Mouse (Mus musculus): ENCODE data around the gene Pde4b.

Gene Pde4b

DNA sequence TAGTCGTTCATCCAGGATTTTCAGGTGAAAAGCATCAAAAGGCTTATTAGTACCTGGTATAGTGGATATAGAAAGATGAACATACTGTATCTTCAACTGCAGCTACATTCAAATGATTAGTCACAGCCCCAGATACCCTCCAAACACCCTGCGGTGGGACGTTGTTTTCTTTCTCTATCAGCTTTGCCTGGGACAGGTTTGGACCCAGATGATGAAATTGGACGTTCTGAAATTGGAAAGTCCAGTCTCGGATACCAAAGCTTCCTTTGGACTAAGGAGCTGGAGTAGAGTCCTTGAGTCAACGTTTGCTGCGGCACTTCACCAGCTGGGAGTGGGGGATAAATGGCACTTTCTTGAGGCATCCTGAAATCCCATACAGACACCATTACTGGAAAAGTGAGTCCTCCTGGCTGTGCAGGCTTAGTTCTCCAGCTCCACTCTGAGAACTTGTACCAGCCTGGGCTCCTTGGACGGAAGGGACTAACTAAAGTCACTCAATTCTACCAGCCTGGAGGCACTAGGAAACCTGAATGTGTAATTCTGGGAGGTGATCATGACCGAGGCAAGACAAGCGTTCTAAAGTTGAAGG lies 487.4 kb downstream of the Pde4b start:
- no peak for DNase-seq (ENCODE audit: low read depth, low spot score)

DNA sequence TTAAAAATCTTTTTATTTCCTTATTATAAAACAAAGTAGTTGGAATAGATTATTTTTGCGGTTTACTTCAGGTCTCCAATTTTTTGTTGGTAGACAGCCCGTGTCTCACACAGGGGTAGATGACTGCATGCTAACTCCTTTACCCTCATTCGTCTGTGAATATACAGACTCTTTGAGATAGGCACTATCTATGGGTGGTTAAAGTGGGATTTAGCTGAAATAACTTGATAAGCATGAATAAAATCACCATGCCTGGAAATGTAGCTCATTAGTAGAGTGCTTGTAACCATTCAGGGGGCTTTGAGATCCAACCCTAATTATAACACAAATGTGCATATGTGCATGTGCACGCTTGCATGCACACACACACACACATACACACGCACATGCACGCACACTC lies 488.8 kb downstream of the Pde4b start:
- no peak for DNase-seq (ENCODE audit: low read depth, low spot score)

DNA sequence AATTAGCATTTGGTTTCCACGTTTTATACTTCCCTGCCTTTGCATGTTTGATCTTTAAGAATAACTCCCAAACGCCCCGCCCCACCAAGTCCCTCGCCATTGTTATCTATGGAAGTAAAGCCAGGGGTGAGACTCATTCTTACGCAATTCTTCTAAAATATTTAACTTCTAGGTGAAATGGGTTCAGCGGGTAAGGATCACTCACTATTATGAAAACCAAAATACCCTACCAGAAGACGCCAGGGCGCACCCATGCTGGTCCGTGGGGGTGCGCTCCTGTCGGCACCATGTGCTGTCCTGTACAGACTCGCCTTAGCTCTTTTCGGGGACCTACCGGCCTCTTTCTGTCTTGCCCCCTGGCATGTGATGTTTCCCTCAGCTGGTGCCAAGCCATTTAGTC lies 490.3 kb downstream of the Pde4b start:
- DNase-seq (ENCODE audit: low read depth, low spot score): no peak

DNA sequence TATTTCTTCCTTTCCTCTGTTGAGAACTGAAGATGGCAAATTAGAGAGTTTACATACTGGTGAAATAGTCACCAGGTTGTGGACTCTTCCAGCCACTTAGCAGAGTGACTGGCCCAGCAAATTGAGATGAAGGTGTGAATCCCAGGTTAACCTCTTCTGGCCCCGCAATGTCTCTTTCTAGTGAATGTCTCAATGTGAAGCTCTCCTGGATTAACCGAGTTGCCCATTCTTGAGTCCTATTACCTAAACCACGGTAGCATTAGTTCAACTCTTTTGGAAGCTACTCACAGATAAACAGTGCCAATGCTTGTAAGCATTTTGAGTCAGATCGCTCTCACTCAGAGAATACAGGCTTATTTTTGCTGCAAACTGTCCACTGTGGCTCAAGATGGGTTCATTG lies 491.7 kb downstream of the Pde4b start:
- DNase-seq (ENCODE audit: low read depth, low spot score): no peak

DNA sequence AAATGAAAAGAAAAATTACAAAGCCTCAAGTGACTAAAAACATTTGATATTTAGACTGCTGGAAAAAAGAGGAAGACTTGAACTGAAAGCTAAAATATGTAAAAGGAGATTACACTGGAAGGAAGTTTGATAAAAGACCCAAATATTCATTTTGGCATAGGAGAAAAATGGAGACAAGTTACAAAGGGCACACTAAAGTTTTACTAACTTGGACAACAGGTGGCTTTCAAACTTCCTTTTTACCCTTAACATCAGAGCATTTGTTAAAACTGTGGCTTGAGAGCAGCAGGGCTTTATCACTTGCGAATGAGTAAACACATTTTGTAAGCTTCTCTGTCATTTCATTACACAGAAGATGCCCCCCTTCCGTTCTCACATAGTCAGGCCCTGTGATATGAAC lies 492.4 kb downstream of the Pde4b start:
- DNase-seq (ENCODE audit: low read depth, low spot score): no peak

DNA sequence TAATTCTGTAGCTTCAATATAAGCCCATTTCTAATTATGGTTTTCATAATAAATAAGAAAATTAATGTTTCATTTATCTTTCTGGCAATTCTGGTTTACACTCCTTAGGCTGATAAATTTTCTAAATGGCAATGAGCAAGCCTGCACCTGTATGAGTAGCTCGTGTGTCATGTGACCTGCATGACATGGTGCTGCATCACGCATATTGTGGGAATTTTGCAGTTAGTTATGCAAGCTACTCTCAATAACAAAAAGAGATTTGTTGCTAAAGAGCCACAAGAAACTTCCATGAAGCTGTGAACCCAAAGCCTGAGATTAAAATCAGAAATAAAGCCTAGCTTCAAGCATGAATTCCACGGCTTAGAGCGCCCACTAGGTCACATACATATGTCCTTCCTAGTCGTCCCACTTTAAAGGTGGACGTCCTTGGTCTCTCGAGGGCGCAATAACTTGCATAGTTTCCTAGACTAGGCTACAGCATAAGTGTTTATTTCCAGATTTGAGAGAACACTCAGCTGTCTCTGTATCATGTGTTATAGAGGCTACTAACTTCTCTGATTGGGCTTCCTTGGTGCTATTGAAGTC lies 494.9 kb downstream of the Pde4b start:
- no peak for DNase-seq (ENCODE audit: low read depth, low spot score)

DNA sequence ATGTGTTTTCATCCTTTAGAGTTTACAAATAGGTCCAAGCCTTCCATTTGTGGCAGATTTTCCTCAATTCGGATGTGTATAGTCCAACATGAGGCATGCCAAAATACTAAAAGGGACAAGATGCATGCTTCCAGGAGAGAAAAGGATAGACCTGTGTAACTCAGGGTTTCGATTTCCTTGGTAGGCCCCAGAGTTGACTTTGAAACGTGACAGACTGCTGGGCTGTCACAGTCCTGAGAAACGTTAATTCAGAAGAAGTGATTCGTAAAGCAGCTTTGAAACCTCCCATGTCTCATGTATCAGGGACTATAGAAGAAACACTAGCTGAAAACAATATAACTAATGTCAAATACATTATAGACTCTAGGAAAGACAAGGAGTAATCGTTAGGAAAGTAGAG lies 495.6 kb downstream of the Pde4b start:
- no peak for DNase-seq (ENCODE audit: low read depth, low spot score)

DNA sequence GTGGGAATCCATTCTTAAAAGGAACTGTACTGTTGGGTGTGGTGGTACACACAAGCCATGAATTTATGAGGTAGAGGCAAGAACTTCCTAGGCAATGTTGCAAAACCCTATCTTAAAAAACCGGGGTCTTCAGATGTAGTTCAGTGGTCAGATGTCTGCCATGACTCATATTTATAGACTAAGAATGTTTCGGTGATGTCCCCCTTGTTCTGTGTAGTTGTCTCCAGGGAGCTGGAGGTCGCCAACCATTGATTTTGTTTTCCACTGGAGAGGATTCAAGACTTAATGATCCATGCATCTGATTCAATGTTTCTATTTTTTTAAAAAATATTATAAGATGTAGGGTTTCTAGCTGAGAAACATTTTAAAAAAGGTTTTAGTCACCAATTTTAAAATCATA lies 496.1 kb downstream of the Pde4b start:
- DNase-seq (ENCODE audit: low read depth, low spot score): no peak

DNA sequence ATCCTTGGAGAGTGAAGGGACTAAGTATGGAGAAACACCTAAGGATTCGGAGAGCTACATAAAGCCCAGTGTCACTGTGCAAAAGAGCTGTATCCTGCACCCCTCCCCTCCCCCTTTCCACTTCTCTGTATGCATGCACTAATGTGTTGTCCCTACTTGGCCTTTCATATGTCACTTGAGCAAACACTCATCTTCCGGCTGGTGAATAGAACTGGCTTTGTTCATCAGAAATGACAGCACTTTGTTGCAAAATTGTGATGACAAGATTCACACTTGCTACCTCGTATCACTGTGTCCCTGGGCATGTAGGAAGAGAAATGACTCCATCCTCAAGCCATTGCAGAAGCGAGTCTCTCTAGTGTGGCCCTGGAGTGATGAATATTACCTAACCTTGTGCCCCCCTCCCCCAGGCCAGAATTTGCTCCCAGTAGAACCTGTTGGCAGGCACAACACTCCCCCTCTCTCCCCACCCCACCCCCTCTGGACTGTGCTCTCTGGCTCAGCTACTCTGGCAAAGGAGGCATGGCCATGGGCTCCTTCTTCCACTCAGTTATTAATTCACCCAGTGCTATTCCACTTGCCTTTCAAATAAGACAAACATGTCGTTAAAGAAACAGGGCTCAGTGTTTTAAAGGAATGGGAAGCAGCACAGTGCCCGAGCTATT lies 497.4 kb downstream of the Pde4b start:
- no peak for DNase-seq (ENCODE audit: low read depth, low spot score)

DNA sequence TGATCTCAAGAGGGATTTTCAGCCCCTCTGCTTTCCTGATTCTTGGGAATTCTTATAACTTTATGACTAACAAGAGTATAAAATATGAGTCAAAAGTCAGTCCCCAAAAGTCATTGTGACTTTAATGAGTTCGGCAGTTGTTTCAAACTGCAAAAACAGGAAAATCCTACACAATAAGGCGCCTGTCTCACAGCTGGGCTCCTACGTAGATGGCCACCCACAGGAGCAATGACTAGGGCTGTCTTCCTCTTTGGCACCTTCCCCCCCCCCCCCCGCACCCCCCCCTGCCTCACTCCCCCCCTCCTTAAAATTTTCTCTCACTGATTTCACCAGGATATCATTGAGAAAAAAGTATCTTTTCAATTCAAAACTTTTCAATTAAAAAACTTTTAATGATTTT lies 498.2 kb downstream of the Pde4b start:
- no peak for DNase-seq (ENCODE audit: low read depth, low spot score)

DNA sequence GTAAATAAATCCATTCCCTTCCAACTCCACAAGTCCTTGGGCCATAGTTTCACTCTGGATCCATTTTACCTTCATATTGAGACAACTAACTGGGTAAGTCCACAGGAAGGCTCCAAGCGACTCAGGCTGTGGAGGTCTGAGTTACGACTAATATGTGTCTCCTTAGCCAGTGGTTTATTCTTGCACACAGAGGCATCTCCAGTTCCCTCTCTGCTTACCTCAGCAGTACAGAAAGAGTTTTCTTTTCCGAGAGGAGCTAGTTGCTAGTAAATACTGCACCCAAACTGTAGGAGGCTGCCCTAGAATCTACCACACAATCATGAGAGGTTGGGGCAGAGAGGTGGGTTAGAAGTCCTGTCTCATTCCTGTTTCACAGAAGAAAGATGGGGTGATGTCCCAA lies 499.4 kb downstream of the Pde4b start:
- DNase-seq (ENCODE audit: low read depth, low spot score): no peak

DNA sequence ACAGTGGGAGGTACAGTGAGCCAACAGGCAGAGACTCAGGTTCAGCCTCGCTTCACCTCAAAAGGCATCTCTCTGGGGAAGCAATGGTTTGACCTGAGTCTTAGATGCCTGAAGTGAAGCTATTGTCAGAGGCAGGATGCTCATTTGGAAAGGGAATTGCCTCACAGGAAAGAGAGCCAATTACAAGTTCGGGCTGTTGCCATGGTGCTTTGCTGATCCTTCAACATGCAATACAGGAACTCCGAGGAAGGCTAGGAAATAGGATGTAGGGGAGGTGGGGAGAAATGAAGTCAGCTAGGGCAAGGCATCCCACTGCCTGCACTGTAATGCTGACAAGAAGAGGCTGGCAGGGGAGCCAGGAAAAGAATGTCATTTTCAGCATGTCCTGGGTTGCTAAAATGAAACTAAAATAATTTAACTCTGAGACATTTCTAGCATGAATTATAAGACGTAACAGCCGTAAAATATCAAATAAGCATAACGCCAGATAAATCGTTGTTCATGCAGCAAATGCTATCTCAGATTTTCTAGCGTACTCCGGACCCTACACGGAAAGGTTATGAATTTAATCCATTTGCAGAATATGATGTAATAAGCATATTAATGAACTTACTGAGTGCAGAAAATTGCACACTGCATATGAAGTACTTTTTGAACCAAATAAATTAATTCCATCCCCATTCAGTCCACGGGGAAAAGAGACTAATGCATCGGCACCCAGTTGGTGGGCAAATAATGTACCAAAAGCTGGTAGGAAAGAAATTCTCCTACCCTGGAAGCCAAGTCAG lies 501.5 kb downstream of the Pde4b start:
- no peak for DNase-seq (ENCODE audit: low read depth, low spot score)

DNA sequence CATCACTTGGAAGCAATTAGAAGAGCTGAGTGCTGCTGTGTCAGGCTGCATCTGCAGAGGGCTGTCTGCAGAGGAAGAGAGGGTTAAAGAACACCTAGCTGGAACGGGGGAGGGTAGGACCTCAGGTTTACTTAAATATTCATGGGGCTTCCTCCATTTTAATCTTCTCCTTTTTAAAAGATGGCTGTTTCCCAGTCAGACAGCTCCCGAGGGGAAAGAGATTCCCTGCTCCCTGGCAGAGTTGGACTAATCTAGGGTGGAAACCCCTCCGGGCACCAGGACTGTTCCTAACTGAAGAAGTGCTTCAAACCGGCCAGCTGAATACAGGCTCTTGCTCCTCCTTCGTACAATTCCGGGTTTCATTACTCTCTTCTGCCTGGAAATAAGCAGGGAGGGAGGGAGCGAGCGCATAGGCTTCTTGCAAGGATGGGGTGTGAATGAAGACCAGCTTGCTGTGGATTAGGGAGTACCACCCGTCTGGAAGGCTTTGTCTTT lies 502.2 kb downstream of the Pde4b start:
- DNase-seq (ENCODE audit: low read depth, low spot score): no peak

DNA sequence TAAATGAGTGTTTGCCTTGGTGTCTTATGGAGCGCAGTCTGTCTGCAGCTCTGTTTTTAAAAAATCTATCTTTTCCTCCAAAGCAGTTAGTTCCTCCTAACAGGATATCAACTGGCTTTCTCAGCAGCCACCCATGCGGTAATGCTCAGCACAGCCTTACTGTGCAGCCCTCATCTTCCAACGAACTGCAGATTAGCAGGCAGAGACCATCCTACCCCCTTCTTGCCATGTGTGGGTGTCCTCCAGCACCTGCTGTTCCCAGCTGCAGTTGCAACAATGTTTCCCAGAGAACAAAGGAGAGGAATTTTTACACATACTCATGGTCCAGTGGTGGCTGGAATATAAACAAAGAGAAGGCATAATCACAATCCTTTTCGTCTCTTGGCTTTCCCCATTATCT lies 504.5 kb downstream of the Pde4b start:
- no peak for DNase-seq (ENCODE audit: low read depth, low spot score)

DNA sequence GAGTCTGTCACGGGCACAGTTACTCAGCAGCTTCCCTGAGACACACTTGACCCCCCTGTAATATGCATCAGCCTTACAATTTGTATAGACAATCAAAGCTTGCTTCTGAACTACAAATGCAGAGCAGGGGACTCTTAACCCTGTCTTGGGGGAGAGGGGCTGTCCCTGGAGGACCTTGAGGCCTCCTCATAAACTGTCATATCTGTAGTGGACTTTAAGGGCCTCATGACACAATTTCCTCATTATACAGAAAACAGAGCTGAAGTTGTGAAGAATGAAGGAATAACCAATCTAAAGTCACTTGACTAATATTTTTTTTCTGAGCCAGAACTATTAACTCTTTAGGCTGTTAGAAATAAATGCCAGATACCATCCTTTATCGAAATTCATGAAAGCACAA lies 505.2 kb downstream of the Pde4b start:
- no peak for DNase-seq (ENCODE audit: low read depth, low spot score)

DNA sequence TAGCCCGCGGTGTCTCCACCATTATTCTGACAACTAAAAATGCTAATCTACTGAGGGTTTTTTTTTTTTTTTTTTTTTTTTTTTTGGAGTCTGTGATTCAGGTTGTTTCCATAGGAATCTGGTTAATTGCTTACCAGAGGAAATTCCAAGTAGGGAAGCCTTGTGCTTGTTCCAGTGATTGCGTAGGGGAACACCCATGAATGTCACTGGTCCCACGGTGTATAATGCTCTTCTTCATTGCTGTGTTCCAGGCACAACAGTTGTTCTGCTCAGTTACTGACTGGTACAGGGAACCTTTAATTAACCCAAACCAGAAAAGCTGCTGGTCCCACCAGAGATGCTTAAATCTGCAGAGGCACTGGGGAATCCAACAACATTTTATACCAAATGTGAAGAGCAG lies 506.3 kb downstream of the Pde4b start:
- no peak for DNase-seq (ENCODE audit: low read depth, low spot score)

DNA sequence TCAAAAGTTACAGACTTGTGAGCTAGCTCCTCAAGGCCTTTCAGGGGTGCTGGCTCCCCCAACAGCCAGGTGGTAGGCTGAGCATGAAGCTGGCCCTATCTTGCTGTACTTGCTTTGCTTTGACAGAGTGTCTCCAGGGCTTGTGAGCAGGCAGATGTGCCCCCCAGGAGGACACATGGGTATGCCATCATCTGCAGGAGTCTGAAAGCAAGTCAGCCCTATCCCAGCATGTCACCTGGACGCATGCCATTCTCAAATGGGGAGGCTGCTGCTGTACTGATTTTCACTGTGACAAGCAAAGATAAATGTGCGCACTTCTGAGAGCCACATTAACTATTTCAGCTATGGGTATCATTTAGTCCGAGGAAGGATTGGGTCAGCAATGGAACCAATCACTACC lies 507.2 kb downstream of the Pde4b start:
- DNase-seq (ENCODE audit: low read depth, low spot score): no peak

DNA sequence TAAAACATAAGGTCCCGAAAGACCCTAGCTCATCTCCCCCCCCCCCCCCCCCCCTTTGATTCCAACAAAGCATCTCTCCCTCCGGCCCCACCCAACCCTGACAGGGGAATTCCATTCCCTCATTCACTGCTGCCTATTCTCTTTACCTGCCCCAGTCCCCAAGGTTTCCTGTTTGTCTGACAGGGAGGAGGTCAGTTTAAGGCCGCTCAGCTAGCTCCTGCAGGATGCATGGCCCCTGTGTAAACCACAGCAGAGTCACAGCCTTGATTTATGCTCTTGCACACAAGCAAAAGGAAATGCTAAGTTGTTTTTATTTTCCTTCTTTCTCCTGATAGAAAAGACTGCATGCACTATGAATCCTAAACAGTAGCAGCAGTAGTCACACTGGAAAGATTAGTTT lies 516.6 kb downstream of the Pde4b start:
- no peak for DNase-seq (ENCODE audit: low read depth, low spot score)

DNA sequence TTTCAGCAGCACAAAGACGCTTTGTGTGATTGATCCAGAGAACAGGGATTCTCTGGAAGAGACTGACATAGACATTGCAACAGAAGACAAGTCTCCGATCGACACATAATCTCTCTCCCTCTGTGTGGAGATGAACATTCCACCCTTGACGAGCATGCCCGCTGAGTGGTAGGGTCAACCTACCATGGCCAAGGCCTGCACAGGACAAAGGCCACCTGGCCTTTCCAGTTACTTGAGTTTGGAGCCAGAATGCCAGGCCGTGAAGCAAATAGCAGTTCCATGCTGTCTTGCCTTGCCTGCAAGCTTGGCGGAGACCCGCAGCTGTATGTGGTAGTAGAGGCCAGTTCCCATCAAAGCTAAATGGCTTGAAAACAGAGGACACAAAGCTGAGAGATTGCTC lies 517.9 kb downstream of the Pde4b start:
- no peak for DNase-seq (ENCODE audit: low read depth, low spot score)

DNA sequence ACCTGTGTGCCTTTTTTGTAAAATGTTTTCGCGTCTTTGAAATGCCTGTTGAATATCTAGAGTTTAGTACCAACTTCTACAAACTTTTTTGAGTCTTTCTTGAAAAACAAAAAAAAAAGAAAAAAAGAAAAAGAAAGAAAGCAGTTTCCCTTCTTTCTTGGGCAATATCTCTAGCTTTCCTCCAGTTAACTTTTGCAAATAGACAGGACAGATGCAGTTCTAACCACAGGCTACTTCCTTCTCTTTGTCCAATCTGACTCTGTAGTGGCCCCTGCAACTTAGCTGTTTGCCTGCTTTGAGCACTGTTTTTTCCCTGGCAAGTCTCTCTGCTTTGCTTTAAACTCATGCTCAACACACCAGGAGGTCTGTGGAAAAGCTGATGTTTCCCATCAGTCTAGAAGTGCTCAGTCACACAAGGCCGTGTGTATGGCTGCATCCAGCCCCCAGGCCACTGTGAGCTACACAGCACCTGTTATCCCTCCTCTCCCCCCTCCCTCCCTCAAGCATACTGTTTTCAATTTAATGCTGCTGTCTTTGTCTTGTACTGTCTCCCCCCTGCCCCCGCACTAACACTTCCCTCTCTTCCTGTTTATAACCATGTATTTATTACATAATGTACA lies 518.5 kb downstream of the Pde4b start:
- DNase-seq (ENCODE audit: low read depth, low spot score): no peak

DNA sequence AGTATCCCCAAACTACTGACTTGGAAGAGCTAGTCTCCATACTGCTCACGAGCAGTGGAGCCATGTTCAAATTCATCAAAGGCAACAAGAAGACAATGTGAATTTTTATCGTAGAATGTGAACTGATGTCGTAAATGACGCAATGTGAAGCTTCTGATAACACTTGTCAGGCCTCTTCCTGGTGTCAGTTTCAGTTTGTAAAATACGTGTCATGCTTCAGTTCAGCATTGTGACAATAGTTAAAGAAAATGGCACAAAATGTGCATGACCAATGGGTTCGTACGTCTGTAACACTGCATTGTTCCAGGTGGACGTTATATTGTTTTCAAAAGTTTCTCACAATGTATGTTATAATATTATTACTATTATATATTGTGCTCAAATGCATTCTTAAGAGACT lies 519.5 kb downstream of the Pde4b start:
- DNase-seq (ENCODE audit: low read depth, low spot score): no peak

DNA sequence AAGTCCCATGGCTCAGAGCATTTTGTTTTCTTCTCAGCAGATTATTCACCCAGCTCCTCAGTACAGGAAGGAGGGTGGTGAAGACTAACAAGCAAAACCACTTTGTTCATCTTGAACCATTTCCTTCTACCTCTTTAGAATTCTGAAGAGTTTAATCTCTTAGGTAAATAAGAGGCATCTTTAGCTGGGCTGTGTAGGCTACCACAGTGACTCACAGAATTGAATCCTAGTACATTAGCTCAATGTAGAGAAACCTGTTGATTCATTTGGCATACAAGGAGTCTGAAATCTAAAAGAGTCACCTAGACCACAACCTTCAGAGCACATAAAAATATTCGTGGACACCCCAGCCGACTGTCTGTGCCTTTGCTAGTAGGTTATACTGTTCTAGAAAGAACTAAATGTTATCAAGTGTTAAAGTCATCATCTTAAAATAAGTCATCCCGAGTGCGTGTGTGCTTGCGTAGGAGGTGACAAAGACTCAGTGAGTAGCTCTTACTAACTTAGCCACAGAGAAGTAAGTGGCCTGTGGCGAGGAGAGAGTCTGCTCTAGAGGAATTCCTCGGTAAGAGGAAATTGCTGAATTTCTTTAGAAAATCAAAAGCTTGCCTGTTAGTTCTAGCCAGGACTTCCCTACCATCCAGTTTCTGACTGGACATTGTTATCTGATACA lies 520.5 kb downstream of the Pde4b start:
- DNase-seq (ENCODE audit: low read depth, low spot score): no peak

Data from embryo, embryonic 11.5 days (tissue).